ENCODE assay signal across 8 mouse cellular contexts in genomic region chr9:60521143-60521542, GRCm38 (mm10). TPM values are rescaled to one million over a fixed set of nuclear protein-coding genes. Genes with fewer than 3 reads are reported as not detected.
DNase-seq lines count a peak whose midpoint lies in the region; ATAC-seq and TF ChIP-seq lines count a peak whose summit lies in the region.

No protein-coding gene starts in this region.

- H3K27ac ChIP-seq in kidney, embryonic 16.5 days (ENCODE audit: low read length): 0 out of 2 replicates have a peak overlapping the region, but pooled peaks have one; percentile 40
- H3K27ac ChIP-seq in forebrain, embryonic 10.5 days: no peak overlapping the region; the same call in 1 of the 2 replicates
- no peak overlapping the region for H3K27ac ChIP-seq in intestine, postnatal 0 days (ENCODE audit: low read depth, low read length)
- H3K27ac ChIP-seq in neural tube, embryonic 13.5 days (replicated peaks): no peak overlapping the region

- no peaks in the 10 kb centered on the region for H3K9me3 ChIP-seq in kidney, embryonic 16.5 days (ENCODE audit: low read length)
- no peaks in the 10 kb centered on the region for H3K9me3 ChIP-seq in forebrain, embryonic 10.5 days
- H3K9me3 ChIP-seq in intestine, postnatal 0 days (ENCODE audit: control insufficient read depth): no peaks in the 10 kb centered on the region
- H3K9me3 ChIP-seq in neural tube, embryonic 13.5 days: no peaks in the 10 kb centered on the region

- 33% methylated on average over 5 of the region's 5 CpGs for WGBS in kidney, embryonic 16.5 days
- WGBS in forebrain, embryonic 10.5 days: 37% methylated on average over 5 of the region's 5 CpGs
- WGBS in intestine, postnatal 0 days: 26% methylated on average over 5 of the region's 5 CpGs
- 27% methylated on average over 5 of the region's 5 CpGs for WGBS in neural tube, embryonic 13.5 days

- peak overlapping the region; percentile 71 for H3K4me2 ChIP-seq in kidney, embryonic 16.5 days (replicated peaks; ENCODE audit: low read depth, low read length)
- peak overlapping the region; percentile 81 for H3K4me2 ChIP-seq in intestine, postnatal 0 days (replicated peaks; ENCODE audit: low read depth)
- peak overlapping the region; percentile 78 for H3K4me2 ChIP-seq in neural tube, embryonic 13.5 days

- no peaks in the 10 kb centered on the region; the same call in 1 of the 2 replicates for H3K27me3 ChIP-seq in kidney, embryonic 16.5 days (ENCODE audit: insufficient read depth, low read length)
- peaks cover 76% of the 10 kb centered on the region for H3K27me3 ChIP-seq in forebrain, embryonic 10.5 days (ENCODE audit: poor library complexity, severe bottlenecking)
- H3K27me3 ChIP-seq in intestine, postnatal 0 days (replicated peaks; ENCODE audit: control insufficient read depth, insufficient read depth, low read length): no peaks in the 10 kb centered on the region
- peaks cover 38% of the 10 kb centered on the region for H3K27me3 ChIP-seq in neural tube, embryonic 13.5 days

- DNase-seq in kidney, adult 8-10 months: no peak
- DNase-seq in forebrain, embryonic 10.5 days (ENCODE audit: extremely low spot score, low spot score): no peak
- no peak for DNase-seq in layer of hippocampus, postnatal 36 days
- no peak for DNase-seq in cerebellum, adult 18-20 months
- no peak for DNase-seq in gastrocnemius, postnatal 4 days (ENCODE audit: low spot score in 2 of 2)

- H3K4me1 ChIP-seq in kidney, embryonic 16.5 days (ENCODE audit: insufficient read depth, low read length): peaks cover 66% of the 10 kb centered on the region
- H3K4me1 ChIP-seq in forebrain, embryonic 10.5 days: peaks cover 68% of the 10 kb centered on the region
- H3K4me1 ChIP-seq in intestine, postnatal 0 days (replicated peaks; ENCODE audit: control insufficient read depth, insufficient read depth, low read length): peaks cover 31% of the 10 kb centered on the region
- H3K4me1 ChIP-seq in neural tube, embryonic 13.5 days (replicated peaks): peaks cover 73% of the 10 kb centered on the region

- ATAC-seq in kidney, embryonic 16.5 days (ENCODE audit: low FRiP score, low TSS enrichment): no peak
- ATAC-seq in intestine, postnatal 0 days: no peak
- ATAC-seq in neural tube, embryonic 13.5 days (ENCODE audit: low read depth): no peak

- peak overlapping the region; percentile 81 for H3K9ac ChIP-seq in kidney, embryonic 16.5 days (replicated peaks; ENCODE audit: low read length)
- peak overlapping the region; percentile 68 for H3K9ac ChIP-seq in intestine, postnatal 0 days (ENCODE audit: low read depth, low read length)
- H3K9ac ChIP-seq in neural tube, embryonic 13.5 days: peak overlapping the region; percentile 75

- TF ChIP-seq CTCF in intestine, postnatal 0 days (IDR thresholded peaks at IDR 0.05; ENCODE audit: low read depth): no peak

- H3K36me3 ChIP-seq in kidney, embryonic 16.5 days (ENCODE audit: insufficient read depth, low read length): no peaks in the 10 kb centered on the region
- H3K36me3 ChIP-seq in forebrain, embryonic 10.5 days (replicated peaks): no peaks in the 10 kb centered on the region
- H3K36me3 ChIP-seq in intestine, postnatal 0 days (ENCODE audit: control insufficient read depth, insufficient read depth): no peaks in the 10 kb centered on the region
- no peaks in the 10 kb centered on the region for H3K36me3 ChIP-seq in neural tube, embryonic 13.5 days

- peak overlapping the region; percentile 66 for H3K4me3 ChIP-seq in kidney, embryonic 16.5 days (ENCODE audit: low read length)
- H3K4me3 ChIP-seq in forebrain, embryonic 10.5 days: peak overlapping the region; percentile 67
- peak overlapping the region; percentile 62 for H3K4me3 ChIP-seq in intestine, postnatal 0 days (ENCODE audit: low read depth, low read length)
- peak overlapping the region; percentile 48 for H3K4me3 ChIP-seq in neural tube, embryonic 13.5 days

RNA-seq across cellular contexts. Expression of gene Thsd4, which starts 0.7 kb away (rescaled TPM):
- polyA plus RNA-seq in kidney, embryonic 16.5 days (2015; fragmentation: Nextera tagmentation; extraction: Ambion mirVana): 24.5 and 27.8 TPM in 2 replicates
- polyA plus RNA-seq in forebrain, embryonic 10.5 days (2016; fragmentation: Nextera tagmentation; extraction: Ambion mirVana): 3.1 and 3.8 TPM in 2 replicates
- 11.4 and 13.6 TPM in 2 replicates for polyA plus RNA-seq in intestine, postnatal 0 days (2015; fragmentation: Nextera tagmentation; extraction: Ambion mirVana)
- polyA plus RNA-seq in neural tube, embryonic 13.5 days (2015; fragmentation: Nextera tagmentation; extraction: Ambion mirVana): 8.6 and 8.7 TPM in 2 replicates
- total RNA-seq in layer of hippocampus, postnatal 36 days (2021): 10 to 100 TPM; 22.9 to 25.7 TPM
- total RNA-seq in gastrocnemius, postnatal 4 days (2021): 10 to 100 TPM; 23.5 to 27.4 TPM
